Mouse (Mus musculus) liver, embryonic 16.5 days (tissue): ENCODE measurements around the gene Slc22a19. TPM values are rescaled to one million over a fixed set of nuclear protein-coding genes. Genes with fewer than 3 reads are reported as not detected.
"Not testable (repeated sequence)": the region's sequence is repeated elsewhere in the genome, so short reads cannot be mapped to it uniquely, and the experiment has no call there.

Experiments used
- ATAC-seq: fragments of 200-750 bp; cut with Nextera tagmentation; 2 replicates; pipeline ENCODE4 v1.8.0; 2017; ENCODE audit warnings: low read depth, mild to moderate bottlenecking, moderate number of reproducible peaks, moderate library complexity
- H3K27ac ChIP-seq: fragments of 300-500 bp; sonication (generic); 2 replicates; pipeline ENCODE4 v1.5.1; 2014; ENCODE audit warnings: mild to moderate bottlenecking, low read length
- H3K27me3 ChIP-seq: fragments of 300-500 bp; sonication (generic); 2 replicates; pipeline ENCODE4 v1.6.1; 2014; ENCODE audit warnings: low read depth, low read length, mixed read lengths; ENCODE audit not compliant: control insufficient read depth, insufficient read depth
- H3K36me3 ChIP-seq: fragments of 300-500 bp; sonication (generic); 2 replicates; pipeline ENCODE4 v1.6.1; 2014; ENCODE audit warnings: mild to moderate bottlenecking; ENCODE audit not compliant: control insufficient read depth, insufficient read depth
- H3K4me1 ChIP-seq: fragments of 300-500 bp; sonication (generic); 2 replicates; pipeline ENCODE4 v1.6.1; 2014; ENCODE audit warnings: low read depth, low read length, mixed read lengths; ENCODE audit not compliant: control insufficient read depth
- H3K4me2 ChIP-seq: fragments of 300-500 bp; sonication (generic); 2 replicates; pipeline ENCODE4 v1.6.1; 2014; ENCODE audit warnings: low read depth, low read length, mixed read lengths
- H3K4me3 ChIP-seq: fragments of 300-500 bp; sonication (generic); 2 replicates; pipeline ENCODE4 v1.5.1; 2014; ENCODE audit warnings: low read depth, mild to moderate bottlenecking, low read length
- H3K9ac ChIP-seq: fragments of 300-500 bp; sonication (generic); 2 replicates; pipeline ENCODE4 v1.6.1; 2014; ENCODE audit warnings: low read depth, low read length
- H3K9me3 ChIP-seq: fragments of 300-500 bp; sonication (generic); replicated peaks from 2 replicates; pipeline ENCODE4 v1.6.1; 2016; ENCODE audit warnings: low read length; ENCODE audit not compliant: control insufficient read depth
- WGBS: fragments of 180-500 bp; shearing (Covaris S2); extraction: QIAGEN DNeasy Blood & Tissue Kit; methylation state at CpG from one replicate; pipeline ENCODE4 v1.1.7; 2014; ENCODE audit not compliant: insufficient replicate concordance; 5-methylcytosine and 5-hydroxymethylcytosine counted together
- polyA plus RNA-seq: library from polyadenylated mRNA; unstranded; fragments of >200 nt; fragmentation: Nextera tagmentation; extraction: Ambion mirVana; gene quantifications from 2 replicates; pipeline ENCODE4 v1.2.1, GENCODE M21; 2015

The Slc22a19 gene
- polyA plus RNA-seq = not detected in 2 replicates

DNA sequence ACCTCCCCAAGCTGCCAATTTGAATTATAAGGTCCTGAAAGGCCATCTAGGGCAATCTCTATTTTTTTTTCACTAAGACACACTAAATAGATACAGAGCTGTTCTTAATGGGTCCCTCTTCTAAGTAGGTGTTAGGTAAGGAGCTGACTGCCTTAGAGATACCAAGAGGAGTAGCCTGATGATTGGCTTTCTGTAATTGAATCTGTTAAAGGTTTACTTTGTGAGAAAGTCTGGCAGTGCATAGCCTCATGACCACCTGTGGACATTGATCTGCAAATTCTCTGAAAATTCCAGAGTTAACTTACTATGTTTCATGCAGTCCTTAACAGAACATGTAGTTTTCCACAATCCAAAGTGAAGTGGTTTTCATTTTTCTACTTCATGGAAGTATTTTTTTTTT is at the start of gene Slc22a19:
Gene Slc22a19, minus strand, starts transcription at position 163 of the 400 bp plus-strand sequence.
- no peaks in the 10 kb centered on the region for H3K4me1 ChIP-seq
- H3K27me3 ChIP-seq = no peaks in the 10 kb centered on the region
- no peak for ATAC-seq
- no peak within 1 kb of the TSS for H3K4me2 ChIP-seq
- no peaks in the 10 kb centered on the region for H3K9me3 ChIP-seq
- H3K27ac ChIP-seq = no peak within 1 kb of the TSS
- no peak within 1 kb of the TSS for H3K9ac ChIP-seq
- no peak within 1 kb of the TSS for H3K4me3 ChIP-seq
- H3K36me3 ChIP-seq = no peaks in the 10 kb centered on the region

DNA sequence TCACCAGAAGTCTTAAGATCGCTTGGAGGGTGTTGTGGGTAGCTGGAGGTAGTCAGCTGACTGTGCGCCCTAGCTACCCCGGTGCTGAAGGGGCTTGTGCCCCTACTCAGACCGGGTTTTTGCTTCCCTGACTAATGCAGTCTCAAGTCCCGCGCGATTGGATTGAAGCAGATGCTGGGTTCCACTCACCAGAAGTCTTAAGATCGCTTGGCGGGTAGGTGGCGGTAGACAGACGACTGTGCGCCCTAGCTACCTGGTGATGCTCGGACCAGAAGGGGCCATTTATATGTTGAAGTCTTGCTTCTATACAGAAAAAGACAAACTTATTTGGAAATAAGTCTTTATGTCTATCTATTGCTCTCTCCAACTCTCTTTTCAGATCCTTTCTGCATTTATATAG is 42.3 kb upstream of the Slc22a19 start:
- 56% methylated on average over 13 of the region's 13 CpGs for WGBS
- not testable (repeated sequence) for ATAC-seq, H3K27ac ChIP-seq, H3K4me3 ChIP-seq, H3K9ac ChIP-seq, H3K27me3 ChIP-seq, H3K9me3 ChIP-seq, H3K4me1 ChIP-seq, H3K36me3 ChIP-seq, H3K4me2 ChIP-seq

DNA sequence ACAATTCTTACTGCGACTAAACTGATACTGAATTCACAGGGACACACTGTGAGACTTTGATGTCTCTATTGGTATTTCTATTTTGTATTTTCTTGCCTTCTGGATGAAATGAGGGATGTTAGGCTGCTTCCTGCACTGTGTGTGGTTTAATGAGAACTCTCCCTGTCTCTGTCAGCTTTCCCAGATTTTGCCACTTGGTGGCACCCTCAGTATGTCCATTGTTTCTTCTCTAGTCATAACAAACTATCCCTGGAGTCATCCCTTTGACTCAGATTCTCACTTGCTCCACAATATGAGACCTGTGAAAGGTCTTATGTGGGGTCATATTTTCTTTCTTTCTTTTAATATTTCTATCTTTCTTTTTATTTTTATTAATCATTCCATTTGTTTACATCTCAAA is 18.4 kb upstream of the Slc22a19 start:
- Histone ChIP-seq H3K27me3 (no peaks in the 10 kb centered on the region), H3K27ac (no peak overlapping the region), H3K9me3 (no peaks in the 10 kb centered on the region), H3K9ac (no peak overlapping the region), H3K4me3 (no peak overlapping the region), H3K4me1 (no peaks in the 10 kb centered on the region), H3K36me3 (no peaks in the 10 kb centered on the region), H3K4me2 (no peak overlapping the region)
- WGBS = 13% methylated on average over 1 of the region's 1 CpGs
- ATAC-seq = no peak

DNA sequence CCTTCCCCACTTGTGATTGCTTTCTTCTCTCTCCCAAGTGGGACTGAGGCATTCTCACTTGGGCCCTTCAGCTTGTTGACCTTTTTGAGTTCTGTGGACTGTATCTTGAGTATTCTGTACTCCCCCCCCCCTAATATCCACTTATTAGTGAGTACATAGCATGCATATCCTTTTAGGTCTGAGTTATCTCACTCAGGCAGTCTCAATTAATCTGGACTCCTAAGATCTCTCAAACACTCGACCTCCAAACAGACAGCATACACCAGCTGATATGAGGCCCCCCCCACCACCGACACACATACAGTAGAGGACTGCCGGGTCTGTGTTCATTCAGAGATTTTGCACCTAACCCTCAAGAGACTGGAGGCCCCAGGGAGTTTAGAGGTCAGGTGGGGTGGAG is 18.0 kb downstream of the Slc22a19 start:
- WGBS = 54% methylated on average over 3 of the region's 3 CpGs
- not testable (repeated sequence) for H3K4me1 ChIP-seq, H3K9me3 ChIP-seq, H3K36me3 ChIP-seq, H3K4me2 ChIP-seq, H3K27ac ChIP-seq, H3K4me3 ChIP-seq, H3K9ac ChIP-seq, H3K27me3 ChIP-seq, ATAC-seq

DNA sequence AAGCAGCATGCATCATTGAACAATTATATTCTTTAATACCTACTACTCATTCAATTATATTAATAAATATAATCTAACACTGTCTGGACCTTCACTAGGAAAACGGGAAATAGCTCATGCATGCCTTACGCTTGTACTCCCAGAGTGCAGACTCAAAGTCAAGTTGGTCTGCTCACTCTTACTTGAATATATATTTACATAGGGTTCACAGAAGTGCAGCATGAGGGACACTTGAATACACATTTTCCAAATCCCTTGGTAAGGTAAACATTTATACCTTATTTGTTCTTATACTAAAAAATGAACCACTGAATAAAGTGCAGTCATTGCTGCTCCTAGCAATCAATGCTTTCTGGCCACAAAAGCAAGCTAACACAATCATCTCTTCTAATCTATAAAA is 19.9 kb downstream of the Slc22a19 start:
- 70% methylated on average over 2 of the region's 2 CpGs for WGBS
- Histone ChIP-seq H3K4me2 (no peak overlapping the region), H3K4me1 (no peaks in the 10 kb centered on the region)

DNA sequence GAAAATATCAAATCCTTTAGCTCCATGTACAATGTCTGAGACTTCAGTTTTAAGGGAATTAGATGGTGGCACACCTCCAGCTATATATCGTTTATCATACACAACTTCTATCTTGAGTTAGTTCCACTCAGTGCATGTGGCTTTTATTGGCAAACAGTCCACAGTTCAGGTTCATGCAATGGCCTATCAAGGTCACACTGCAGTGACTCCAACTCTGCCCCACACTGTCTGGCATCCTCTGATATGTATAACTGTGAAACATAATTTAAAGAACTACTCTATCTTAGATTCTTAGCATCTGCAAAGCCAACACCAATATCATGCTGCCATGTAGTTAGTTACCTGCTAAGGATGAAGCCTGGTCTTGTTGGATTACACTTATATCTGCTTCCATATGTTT is 23.1 kb downstream of the Slc22a19 start:
- H3K9ac ChIP-seq = no peak overlapping the region
- 57% methylated on average over 1 of the region's 1 CpGs for WGBS
- no peaks in the 10 kb centered on the region for H3K27me3 ChIP-seq
- H3K9me3 ChIP-seq = no peaks in the 10 kb centered on the region
- no peaks in the 10 kb centered on the region for H3K4me1 ChIP-seq
- H3K4me2 ChIP-seq = no peak overlapping the region
- no peak overlapping the region for H3K4me3 ChIP-seq
- ATAC-seq = no peak
- H3K27ac ChIP-seq = no peak overlapping the region
- no peaks in the 10 kb centered on the region for H3K36me3 ChIP-seq

More for the DNA sequence above, 19.9 kb downstream of the Slc22a19 start:
- H3K27me3 ChIP-seq = no peaks in the 10 kb centered on the region
- H3K9me3 ChIP-seq = no peaks in the 10 kb centered on the region
- H3K36me3 ChIP-seq = no peaks in the 10 kb centered on the region
- no peak for ATAC-seq
- H3K4me3 ChIP-seq = no peak overlapping the region
- no peak overlapping the region for H3K9ac ChIP-seq
- no peak overlapping the region for H3K27ac ChIP-seq

DNA sequence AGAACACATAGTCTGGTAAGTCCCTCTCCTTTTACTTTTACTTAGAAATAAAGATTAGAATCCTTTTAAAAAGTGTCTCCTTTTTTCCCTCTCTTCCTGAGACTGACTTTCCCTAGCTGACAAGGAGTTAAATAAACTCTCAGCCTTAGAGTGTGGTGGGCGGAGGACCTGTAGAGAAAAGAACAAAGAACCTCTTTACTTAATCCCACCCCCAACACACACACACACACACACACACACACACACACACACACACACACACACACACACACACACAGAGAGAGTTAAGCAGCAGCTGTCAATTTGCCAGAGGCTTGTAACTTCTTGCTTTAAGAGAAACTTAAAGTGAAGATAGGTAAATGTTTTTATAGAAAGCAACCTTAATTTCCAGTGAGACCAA is 39.1 kb downstream of the Slc22a19 start:
- Histone ChIP-seq H3K9me3 (no peaks in the 10 kb centered on the region), H3K4me3 (no peak overlapping the region), H3K4me2 (no peak overlapping the region), H3K9ac (no peak overlapping the region), H3K27ac (no peak overlapping the region), H3K27me3 (no peaks in the 10 kb centered on the region), H3K4me1 (no peaks in the 10 kb centered on the region), H3K36me3 (no peaks in the 10 kb centered on the region)
- 21% methylated on average over 1 of the region's 1 CpGs for WGBS
- no peak for ATAC-seq

DNA sequence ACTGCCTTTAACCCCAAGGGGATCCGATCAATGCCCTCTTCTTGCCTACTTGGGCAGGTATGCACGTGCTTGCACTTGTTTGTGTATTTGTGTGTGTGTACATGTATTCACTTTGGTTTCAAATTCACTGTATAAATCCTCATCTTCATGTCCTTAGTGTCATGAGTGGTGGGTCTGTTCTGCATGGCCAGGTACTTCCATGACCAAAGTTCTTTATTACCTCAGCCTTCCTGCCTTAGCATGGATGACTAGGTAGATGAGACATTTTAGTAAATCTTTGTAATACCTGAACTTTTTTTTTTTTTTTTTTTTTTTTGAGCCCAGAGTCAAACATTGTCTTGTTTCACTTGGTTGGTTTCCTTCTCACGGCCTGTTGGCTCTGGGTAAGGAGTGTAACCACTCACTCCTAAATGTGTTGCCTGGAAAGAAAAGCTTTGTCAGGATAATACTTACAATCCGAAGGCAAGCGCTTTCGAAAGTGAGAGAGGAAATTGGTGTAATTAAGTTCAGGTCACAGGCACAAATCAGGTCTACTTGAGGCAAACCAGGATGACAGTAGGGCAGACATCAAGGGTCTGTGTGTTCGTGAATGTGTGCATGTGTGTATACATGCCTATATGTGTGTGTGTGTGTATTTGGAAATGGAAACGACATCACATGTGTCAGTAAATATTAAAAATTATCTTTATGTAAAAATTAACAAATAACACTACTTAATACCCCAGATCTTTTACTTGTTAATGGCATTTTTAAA is 62.0 kb downstream of the Slc22a19 start:
- WGBS = 56% methylated on average over 8 of the region's 8 CpGs
- no peaks in the 10 kb centered on the region for H3K36me3 ChIP-seq
- no peak overlapping the region for H3K4me3 ChIP-seq
- H3K9me3 ChIP-seq = no peaks in the 10 kb centered on the region
- no peak overlapping the region for H3K27ac ChIP-seq
- H3K4me2 ChIP-seq = no peak overlapping the region
- ATAC-seq = no peak
- no peaks in the 10 kb centered on the region for H3K4me1 ChIP-seq
- no peak overlapping the region for H3K9ac ChIP-seq
- no peaks in the 10 kb centered on the region for H3K27me3 ChIP-seq

DNA sequence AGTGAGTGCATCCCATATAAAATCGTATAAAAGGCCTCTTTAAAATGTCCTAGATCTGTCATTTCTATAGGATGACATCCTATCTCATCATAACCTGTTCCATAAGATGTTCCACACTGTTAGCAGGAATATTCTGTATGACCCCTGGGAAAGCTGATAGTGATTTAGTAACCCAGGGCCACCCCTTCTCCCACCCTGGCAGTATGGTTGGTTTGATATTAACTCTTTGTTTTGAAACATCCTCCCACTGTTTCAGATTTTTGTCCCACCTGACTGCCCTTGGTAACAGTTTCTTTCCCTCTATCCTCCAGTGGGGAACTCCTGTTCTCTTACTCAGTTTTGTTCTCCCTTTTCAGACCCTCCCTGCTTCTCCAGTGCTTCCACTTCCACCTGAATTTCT is 77.3 kb downstream of the Slc22a19 start:
- 38% methylated on average over 1 of the region's 1 CpGs for WGBS
- Histone ChIP-seq H3K4me2 (no peak overlapping the region), H3K4me1 (no peaks in the 10 kb centered on the region)

More for the DNA sequence above, 77.3 kb downstream of the Slc22a19 start:
- ATAC-seq = no peak
- no peak overlapping the region for H3K27ac ChIP-seq
- no peak overlapping the region for H3K4me3 ChIP-seq
- no peaks in the 10 kb centered on the region for H3K36me3 ChIP-seq
- H3K27me3 ChIP-seq = no peaks in the 10 kb centered on the region
- H3K9ac ChIP-seq = no peak overlapping the region
- no peaks in the 10 kb centered on the region for H3K9me3 ChIP-seq
